Mouse (Mus musculus): ENCODE results near the gene Sytl1.

DNA sequence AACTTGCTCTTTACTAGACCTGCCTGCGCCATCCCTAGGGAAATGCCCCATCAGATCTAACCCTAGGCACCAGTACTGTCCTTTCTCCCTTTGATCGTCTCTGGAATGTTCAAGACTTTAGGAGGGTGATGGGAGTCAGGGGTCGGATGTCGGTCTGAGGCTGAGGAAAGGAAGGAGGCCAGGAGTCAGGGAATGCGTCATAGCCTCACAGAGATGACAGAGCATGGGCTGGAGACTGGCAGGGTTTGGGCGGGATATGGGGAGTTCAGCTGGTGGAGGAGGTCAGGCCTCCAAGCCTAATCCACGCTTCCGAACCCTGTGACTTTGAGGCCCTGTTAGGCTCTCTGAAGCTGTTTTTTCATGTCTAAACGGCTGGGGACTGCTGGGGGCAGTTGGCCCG lies 49.3 kb downstream of the Sytl1 start:
- TF ChIP-seq CTCF (IDR thresholded peaks at IDR 0.05; ENCODE audit: control insufficient read depth, insufficient read depth, low read length) (no peak), POLR2A (IDR thresholded peaks at IDR 0.05; ENCODE audit: borderline replicate concordance, control insufficient read depth, low read depth, low read length) (no peak)

Data from bone marrow, adult 2 months (tissue).